Mouse (Mus musculus) midbrain, embryonic 14.5 days (tissue): ENCODE results near the gene Dzank1. TPM values are rescaled to one million over a fixed set of nuclear protein-coding genes. Genes with fewer than 3 reads are reported as not detected.

Experiments
- ATAC-seq: fragments of 200-750 bp; cut with Nextera tagmentation; 2 replicates; pipeline ENCODE4 v1.8.0; 2017; ENCODE audit warnings: moderate number of reproducible peaks, moderate library complexity; ENCODE audit not compliant: low FRiP score, low TSS enrichment
- DNase-seq: peaks from one replicate; pipeline ENCODE4 v3.0.0-alpha.2; 2015
- H3K27ac ChIP-seq: fragments of 300-500 bp; sonication (generic); replicated peaks from 2 replicates; pipeline ENCODE4 v1.5.1; 2014; ENCODE audit warnings: mild to moderate bottlenecking, low read depth, low read length, moderate library complexity
- H3K27me3 ChIP-seq: fragments of 300-500 bp; sonication (generic); 2 replicates; pipeline ENCODE4 v1.6.1; 2014; ENCODE audit warnings: low read length, control low read depth, mixed read lengths; ENCODE audit not compliant: control insufficient read depth, insufficient read depth
- H3K36me3 ChIP-seq: fragments of 300-500 bp; sonication (generic); 2 replicates; pipeline ENCODE4 v1.6.1; 2014; ENCODE audit warnings: low read length, control low read depth; ENCODE audit not compliant: control insufficient read depth, insufficient read depth
- H3K4me1 ChIP-seq: fragments of 300-500 bp; sonication (generic); 2 replicates; pipeline ENCODE4 v1.6.1; 2014; ENCODE audit warnings: mild to moderate bottlenecking, antibody characterized with exemption, low read length, control low read depth; ENCODE audit not compliant: control insufficient read depth, insufficient read depth
- H3K4me2 ChIP-seq: fragments of 300-500 bp; sonication (generic); 2 replicates; pipeline ENCODE4 v1.6.1; 2014; ENCODE audit warnings: mild to moderate bottlenecking, low read length, moderate library complexity
- H3K4me3 ChIP-seq: fragments of 300-500 bp; sonication (generic); replicated peaks from 2 replicates; pipeline ENCODE4 v1.5.1; 2014; ENCODE audit warnings: low read depth, low read length
- H3K9ac ChIP-seq: fragments of 300-500 bp; sonication (generic); replicated peaks from 2 replicates; pipeline ENCODE4 v1.6.1; 2014; ENCODE audit warnings: mild to moderate bottlenecking, low read length, moderate library complexity
- H3K9me3 ChIP-seq: fragments of 300-500 bp; sonication (generic); 2 replicates; pipeline ENCODE4 v1.6.1; 2016; ENCODE audit warnings: low read length, control low read depth, mixed read lengths; ENCODE audit not compliant: control insufficient read depth
- WGBS: fragments of 180-500 bp; shearing (Covaris S2); extraction: QIAGEN DNeasy Blood & Tissue Kit; methylation state at CpG from one replicate; pipeline ENCODE4 v1.1.7; 2014; 5-methylcytosine and 5-hydroxymethylcytosine counted together
- polyA plus RNA-seq: library from polyadenylated mRNA; unstranded; fragments of >200 nt; fragmentation: Nextera tagmentation; extraction: Ambion mirVana; gene quantifications from 2 replicates; pipeline ENCODE4 v1.2.1, GENCODE M21; 2014

Gene Dzank1
- polyA plus RNA-seq, 1 experiment from 2014 or later = 13.1 TPM

- WGBS = 92% methylated on average over 5 of the region's 5 CpGs
- DNase-seq (no peak), ATAC-seq (no peak)
- H3K27ac ChIP-seq = no peak overlapping the region
- peaks cover 31% of the 10 kb centered on the region for H3K36me3 ChIP-seq
- no peaks in the 10 kb centered on the region for H3K9me3 ChIP-seq
- H3K4me3 ChIP-seq = no peak overlapping the region
- H3K4me2 ChIP-seq = no peak overlapping the region
- no peak overlapping the region for H3K9ac ChIP-seq
- H3K27me3 ChIP-seq = no peaks in the 10 kb centered on the region
- no peaks in the 10 kb centered on the region for H3K4me1 ChIP-seq
Observed at GRCm38 (mm10) chr2:144489342-144489741, 37.9 kb downstream of the Dzank1 start.

- no peaks in the 10 kb centered on the region for H3K27me3 ChIP-seq
- H3K9me3 ChIP-seq = no peaks in the 10 kb centered on the region
- no peak for DNase-seq
- H3K4me3 ChIP-seq = no peak overlapping the region
- H3K27ac ChIP-seq = no peak overlapping the region
- H3K4me1 ChIP-seq = no peaks in the 10 kb centered on the region
- ATAC-seq = no peak
- peaks cover 34% of the 10 kb centered on the region for H3K36me3 ChIP-seq
- no peak overlapping the region for H3K4me2 ChIP-seq
- 81% methylated on average over 6 of the region's 6 CpGs for WGBS
- no peak overlapping the region for H3K9ac ChIP-seq
Observed at GRCm38 (mm10) chr2:144487476-144487875, 39.7 kb downstream of the Dzank1 start.

GRCm38 (mm10) chr2:144485439-144485838 is 41.8 kb downstream of the Dzank1 start:
- no peak for ATAC-seq
- 90% methylated on average over 7 of the region's 7 CpGs for WGBS
- H3K36me3 ChIP-seq = peaks cover 42% of the 10 kb centered on the region

GRCm38 (mm10) chr2:144484084-144484483 is 43.1 kb downstream of the Dzank1 start:
- Histone ChIP-seq H3K9me3 (no peaks in the 10 kb centered on the region), H3K27ac (no peak overlapping the region), H3K9ac (no peak overlapping the region), H3K36me3 (peaks cover 45% of the 10 kb centered on the region), H3K4me3 (no peak overlapping the region), H3K4me1 (no peaks in the 10 kb centered on the region), H3K27me3 (no peaks in the 10 kb centered on the region), H3K4me2 (no peak overlapping the region)
- ATAC-seq = no peak
- no peak for DNase-seq
- WGBS = 70% methylated on average over 1 of the region's 1 CpGs

More at GRCm38 (mm10) chr2:144485439-144485838, 41.8 kb downstream of the Dzank1 start:
- H3K27ac ChIP-seq = no peak overlapping the region
- no peak overlapping the region for H3K4me2 ChIP-seq
- H3K9me3 ChIP-seq = no peaks in the 10 kb centered on the region
- DNase-seq = no peak
- H3K4me1 ChIP-seq = no peaks in the 10 kb centered on the region
- no peaks in the 10 kb centered on the region for H3K27me3 ChIP-seq
- no peak overlapping the region for H3K9ac ChIP-seq
- no peak overlapping the region for H3K4me3 ChIP-seq

- H3K9me3 ChIP-seq = no peaks in the 10 kb centered on the region
- WGBS = 90% methylated on average over 2 of the region's 2 CpGs
- H3K4me1 ChIP-seq = no peaks in the 10 kb centered on the region
- no peak overlapping the region for H3K4me2 ChIP-seq
- no peak overlapping the region for H3K4me3 ChIP-seq
- H3K9ac ChIP-seq = no peak overlapping the region
- no peak for ATAC-seq
- no peaks in the 10 kb centered on the region for H3K27me3 ChIP-seq
- DNase-seq = no peak
- peaks cover 44% of the 10 kb centered on the region for H3K36me3 ChIP-seq
- no peak overlapping the region for H3K27ac ChIP-seq
Observed at GRCm38 (mm10) chr2:144479421-144479820, 47.8 kb downstream of the Dzank1 start.

GRCm38 (mm10) chr2:144467203-144467602 is 60.0 kb downstream of the Dzank1 start:
- H3K9ac ChIP-seq = no peak overlapping the region
- H3K4me2 ChIP-seq = no peak overlapping the region
- H3K4me3 ChIP-seq = no peak overlapping the region
- H3K27ac ChIP-seq = no peak overlapping the region
- H3K36me3 ChIP-seq = peaks cover 23% of the 10 kb centered on the region; the same call in 1 of the 2 replicates
- DNase-seq (no peak), ATAC-seq (no peak)
- no peaks in the 10 kb centered on the region for H3K4me1 ChIP-seq
- no peaks in the 10 kb centered on the region for H3K9me3 ChIP-seq
- H3K27me3 ChIP-seq = no peaks in the 10 kb centered on the region
- WGBS = 75% methylated on average over 5 of the region's 5 CpGs

- H3K27me3 ChIP-seq = no peaks in the 10 kb centered on the region
- ATAC-seq (no peak), DNase-seq (no peak)
- H3K4me3 ChIP-seq = no peak overlapping the region
- H3K36me3 ChIP-seq = peaks cover 17% of the 10 kb centered on the region; the same call in 1 of the 2 replicates
- H3K27ac ChIP-seq = no peak overlapping the region
- no peak overlapping the region for H3K9ac ChIP-seq
- no peaks in the 10 kb centered on the region for H3K4me1 ChIP-seq
- whole genome bisulfite sequencing = 80% methylated on average over 14 of the region's 14 CpGs
- H3K9me3 ChIP-seq = no peaks in the 10 kb centered on the region
- H3K4me2 ChIP-seq = no peak overlapping the region
Observed at GRCm38 (mm10) chr2:144465876-144466575, 61.2 kb downstream of the Dzank1 start.

GRCm38 (mm10) chr2:144464799-144465760 is 62.1 kb downstream of the Dzank1 start:
- ATAC-seq (no peak), DNase-seq (no peak)
- Histone ChIP-seq H3K4me1 (no peaks in the 10 kb centered on the region; the same call in 1 of the 2 replicates), H3K27me3 (no peaks in the 10 kb centered on the region), H3K36me3 (peaks cover 17% of the 10 kb centered on the region; the same call in 1 of the 2 replicates), H3K9ac (no peak overlapping the region), H3K4me2 (no peak overlapping the region), H3K4me3 (no peak overlapping the region), H3K27ac (no peak overlapping the region), H3K9me3 (no peaks in the 10 kb centered on the region)
- WGBS = 75% methylated on average over 9 of the region's 9 CpGs
